Mouse (Mus musculus) embryonic stem cell, embryonic (primary cell): Measurements from ENCODE around the gene Exoc3l2.

Source experiments
- CTCF ChIA-PET, 4 experiments: fragments of 300-600 bp in 2 of 4; fragments of 350-600 bp in 2 of 4; sonication (Branson Sonifier 250); formaldehyde crosslinking; loops; one replicate each; lab custom pipeline; 2022; ENCODE audit warnings: inconsistent platforms in 2 of 4; lab: Charles Lee
- POLR2A ChIA-PET, 4 experiments: fragments of 300-600 bp in 2 of 4; fragments of 350-600 bp in 2 of 4; sonication (Branson Sonifier 250); formaldehyde crosslinking; loops; one replicate each; lab custom pipeline; 2022; ENCODE audit warnings: antibody characterized with exemption in 4 of 4, inconsistent platforms in 1 of 4; lab: Charles Lee

Gene Exoc3l2

GRCm38 (mm10) chr7:19464367-19465307 is 1.5 kb downstream of the Exoc3l2 start:
- CTCF ChIA-PET: interaction anchor here in 2 of 4 experiments (0.6 to 0.8 kb wide), 2 partner anchors 25 to 68 kb away, joined by 3 read pairs; no protein-coding TSS in a partner anchor
- POLR2A ChIA-PET: interaction anchor here in 2 of 4 experiments (0.6 to 1.5 kb wide), 5 partner anchors 8 to 211 kb away, joined by 3 to 6 read pairs (median 3); no protein-coding TSS in a partner anchor

GRCm38 (mm10) chr7:19466602-19467145 is 3.5 kb downstream of the Exoc3l2 start:
- POLR2A ChIA-PET: interaction anchor here (0.6 to 1.5 kb wide), 10 partner anchors 8 to 265 kb away, joined by 3 to 4 read pairs (median 3); no protein-coding TSS in a partner anchor
- CTCF ChIA-PET: interaction anchor here (0.6 to 1.5 kb wide), 8 partner anchors 23 to 124 kb away, joined by 3 to 5 read pairs (median 4); no protein-coding TSS in a partner anchor

- CTCF ChIA-PET: interaction anchor here in 2 of 4 experiments (0.6 to 1.5 kb wide), 5 partner anchors 62 to 558 kb away, joined by 3 to 4 read pairs (median 3); partner anchors contain the start of gene Ccdc61 (in 1 of the 2)
- POLR2A ChIA-PET: interaction anchor here (0.5 to 1.9 kb wide), 7 partner anchors 8 to 633 kb away, joined by 3 to 6 read pairs (median 3); no protein-coding TSS in a partner anchor
These were observed 4.5 kb downstream of the Exoc3l2 start for GRCm38 (mm10) chr7:19467638-19468037.

GRCm38 (mm10) chr7:19468279-19468678 is 5.1 kb downstream of the Exoc3l2 start:
- ChIA-PET CTCF (interaction anchor here in 3 of 4 experiments (0.6 to 2.5 kb wide), 3 partner anchors 63 to 558 kb away, joined by 3 to 10 read pairs (median 3); partner anchors contain the start of gene Ccdc61 (in 1 of the 3)), POLR2A (interaction anchor here in 3 of 4 experiments (0.6 to 1.9 kb wide), 3 partner anchors 20 to 371 kb away, joined by 3 to 6 read pairs (median 3); no protein-coding TSS in a partner anchor)

- CTCF ChIA-PET: interaction anchor here in 3 of 4 experiments (0.6 to 2.6 kb wide), 8 partner anchors 8 to 199 kb away, joined by 3 to 16 read pairs (median 4); partner anchors contain the start of genes Mark4 (in 1 of the 3) and Nkpd1 (in 1 of the 3)
These were observed 6.3 kb downstream of the Exoc3l2 start for GRCm38 (mm10) chr7:19469404-19469803.

GRCm38 (mm10) chr7:19470308-19470707 is 7.2 kb downstream of the Exoc3l2 start:
- ChIA-PET CTCF (interaction anchor here in 3 of 4 experiments (0.6 to 2.6 kb wide), 11 partner anchors 9 to 295 kb away, joined by 3 to 16 read pairs (median 4); partner anchors contain the start of gene Nkpd1 (in 1 of the 3)), POLR2A (interaction anchor here in 3 of 4 experiments (0.5 to 2.1 kb wide), 12 partner anchors 9 to 347 kb away, joined by 3 to 7 read pairs (median 4); partner anchors contain the start of gene Tomm40 (in 1 of the 3))

More at GRCm38 (mm10) chr7:19469404-19469803, 6.3 kb downstream of the Exoc3l2 start:
- POLR2A ChIA-PET: interaction anchor here in 2 of 4 experiments (0.6 to 1.9 kb wide), 9 partner anchors 8 to 246 kb away, joined by 3 to 7 read pairs (median 4); partner anchors contain the start of gene Tomm40 (in 1 of the 2)

- POLR2A ChIA-PET: interaction anchor here in 2 of 4 experiments (0.7 to 2.7 kb wide), 8 partner anchors 9 to 228 kb away, joined by 3 to 7 read pairs (median 3); partner anchors contain the start of genes Apoe (in 1 of the 2), Exoc3l2 (in 1 of the 2) and Fosb (in 1 of the 2)
- CTCF ChIA-PET: interaction anchor here in 2 of 4 experiments (1.0 to 1.6 kb wide), 2 partner anchors 11 to 117 kb away, joined by 5 to 6 read pairs; no protein-coding TSS in a partner anchor
These were observed 9.3 kb downstream of the Exoc3l2 start for GRCm38 (mm10) chr7:19472403-19472802.

GRCm38 (mm10) chr7:19473875-19474443 is 10.8 kb downstream of the Exoc3l2 start:
- ChIA-PET POLR2A (interaction anchor here (0.6 to 2.7 kb wide), 15 partner anchors 10 to 460 kb away, joined by 3 to 7 read pairs (median 3); partner anchors contain the start of genes Apoe (in 1 of the 4), Bloc1s3 (in 1 of the 4), Clptm1 (in 1 of the 4) and Exoc3l2 (in 1 of the 4)), CTCF (interaction anchor here (0.5 to 2.5 kb wide), 11 partner anchors 12 to 471 kb away, joined by 3 to 16 read pairs (median 5); partner anchors contain the start of gene Nkpd1 (in 1 of the 4))

- ChIA-PET CTCF (interaction anchor here in 3 of 4 experiments (0.6 to 1.8 kb wide), 10 partner anchors 33 to 262 kb away, joined by 3 to 12 read pairs (median 4); partner anchors contain the start of gene Ckm (in 1 of the 3)), POLR2A (interaction anchor here in 2 of 4 experiments (0.5 to 1.3 kb wide), 7 partner anchors 8 to 210 kb away, joined by 3 to 6 read pairs (median 3); partner anchors contain the start of genes Exoc3l2 (in 1 of the 2), Nkpd1 (in 1 of the 2) and Relb (in 1 of the 2))
These were observed 14.0 kb downstream of the Exoc3l2 start for GRCm38 (mm10) chr7:19477084-19477483.

GRCm38 (mm10) chr7:19477624-19478384 is 14.7 kb downstream of the Exoc3l2 start:
- CTCF ChIA-PET: interaction anchor here (0.6 to 1.8 kb wide), 14 partner anchors 24 to 385 kb away, joined by 3 to 12 read pairs (median 4); partner anchors contain the start of genes Ckm (in 1 of the 4) and Nkpd1 (in 1 of the 4)
- POLR2A ChIA-PET: interaction anchor here in 3 of 4 experiments (0.6 to 1.3 kb wide), 7 partner anchors 8 to 151 kb away, joined by 3 to 6 read pairs (median 3); partner anchors contain the start of genes Exoc3l2 (in 1 of the 3), Nkpd1 (in 1 of the 3) and Relb (in 1 of the 3)

- CTCF ChIA-PET: interaction anchor here in 2 of 4 experiments (0.5 to 0.6 kb wide), 2 partner anchors 25 to 108 kb away, joined by 3 to 8 read pairs; partner anchors contain the start of genes Bloc1s3 (in 1 of the 2) and Trappc6a (in 1 of the 2)
- POLR2A ChIA-PET: no interaction called here
These were observed 20.1 kb downstream of the Exoc3l2 start for GRCm38 (mm10) chr7:19483281-19483680.

GRCm38 (mm10) chr7:19485488-19485887 is 22.4 kb downstream of the Exoc3l2 start:
- POLR2A ChIA-PET: interaction anchor here in 2 of 4 experiments (0.7 to 1.5 kb wide), 4 partner anchors 8 to 23 kb away, joined by 3 to 6 read pairs (median 4); no protein-coding TSS in a partner anchor
- CTCF ChIA-PET: interaction anchor here in 3 of 4 experiments (0.6 to 1.5 kb wide), 4 partner anchors 18 to 185 kb away, joined by 3 read pairs; partner anchors contain the start of gene Nkpd1 (in 1 of the 3)

- POLR2A ChIA-PET: interaction anchor here in 1 of 4 experiments (1.5 kb wide), 1 partner anchor 12 kb away, joined by 3 read pairs; no protein-coding TSS in a partner anchor
These were observed 23.4 kb downstream of the Exoc3l2 start for GRCm38 (mm10) chr7:19486549-19486948.

GRCm38 (mm10) chr7:19489525-19489924 is 26.4 kb downstream of the Exoc3l2 start:
- CTCF ChIA-PET: interaction anchor here (0.5 to 2.4 kb wide), 9 partner anchors 8 to 78 kb away, joined by 3 to 8 read pairs (median 4); partner anchors contain the start of genes Mark4 (in 1 of the 4) and Nkpd1 (in 1 of the 4)

More at GRCm38 (mm10) chr7:19486549-19486948, 23.4 kb downstream of the Exoc3l2 start:
- CTCF ChIA-PET: interaction anchor here in 2 of 4 experiments (0.5 to 1.5 kb wide), 3 partner anchors 54 to 81 kb away, joined by 3 to 4 read pairs (median 4); no protein-coding TSS in a partner anchor

GRCm38 (mm10) chr7:19491731-19492130 is 28.6 kb downstream of the Exoc3l2 start:
- POLR2A ChIA-PET: no interaction called here
- CTCF ChIA-PET: no interaction called here

More at GRCm38 (mm10) chr7:19489525-19489924, 26.4 kb downstream of the Exoc3l2 start:
- POLR2A ChIA-PET: interaction anchor here in 3 of 4 experiments (0.5 to 1.8 kb wide), 11 partner anchors 18 to 312 kb away, joined by 3 to 6 read pairs (median 3); no protein-coding TSS in a partner anchor
